Mouse (Mus musculus) limb, embryonic 11.5 days (tissue): ENCODE results near the gene Bicd2. TPM values are rescaled to one million over a fixed set of nuclear protein-coding genes. Genes with fewer than 3 reads are reported as not detected.
"Not testable (repeated sequence)": the region's sequence is repeated elsewhere in the genome, so short reads cannot be mapped to it uniquely, and the experiment has no call there.

Experiments
- ATAC-seq: fragments of 200-750 bp; cut with Nextera tagmentation; 2 replicates; pipeline ENCODE4 v1.8.0; 2017; ENCODE audit warnings: low read depth; ENCODE audit not compliant: insufficient number of reproducible peaks, low FRiP score, low TSS enrichment
- DNase-seq: peaks from one replicate; pipeline ENCODE4 v3.0.0-alpha.2; 2015; ENCODE audit warnings: low spot score
- H3K27ac ChIP-seq: fragments of 300-500 bp; sonication (generic); replicated peaks from 2 replicates; pipeline ENCODE4 v1.5.1; 2014; ENCODE audit warnings: low read depth, mild to moderate bottlenecking, low read length
- H3K27me3 ChIP-seq: fragments of 300-500 bp; sonication (generic); 2 replicates; pipeline ENCODE4 v1.6.1; 2014; ENCODE audit warnings: mild to moderate bottlenecking, low read length, mixed read lengths; ENCODE audit not compliant: control insufficient read depth, insufficient read depth
- H3K36me3 ChIP-seq: fragments of 300-500 bp; sonication (generic); 2 replicates; pipeline ENCODE4 v1.6.1; 2014; ENCODE audit warnings: mild to moderate bottlenecking, low read length, moderate library complexity, mixed read lengths; ENCODE audit not compliant: control insufficient read depth, insufficient read depth
- H3K4me1 ChIP-seq: fragments of 300-500 bp; sonication (generic); 2 replicates; pipeline ENCODE4 v1.6.1; 2014; ENCODE audit warnings: low read length, mixed read lengths; ENCODE audit not compliant: control insufficient read depth, insufficient read depth
- H3K4me2 ChIP-seq: fragments of 300-500 bp; sonication (generic); 2 replicates; pipeline ENCODE4 v1.6.1; 2014; ENCODE audit warnings: low read depth, mild to moderate bottlenecking, moderate library complexity; ENCODE audit not compliant: severe bottlenecking
- H3K4me3 ChIP-seq: fragments of 300-500 bp; sonication (generic); 2 replicates; pipeline ENCODE4 v1.5.1; 2014; ENCODE audit warnings: low read depth, low read length
- H3K9ac ChIP-seq: fragments of 300-500 bp; sonication (generic); 2 replicates; pipeline ENCODE4 v1.6.1; 2014; ENCODE audit warnings: mild to moderate bottlenecking, low read length
- H3K9me3 ChIP-seq: fragments of 300-500 bp; sonication (generic); 2 replicates; pipeline ENCODE4 v1.6.1; 2016; ENCODE audit warnings: low read length; ENCODE audit not compliant: control insufficient read depth
- WGBS: fragments of 180-500 bp; shearing (Covaris S2); extraction: QIAGEN DNeasy Blood & Tissue Kit; methylation state at CpG from one replicate; pipeline ENCODE4 v1.1.7; 2014; 5-methylcytosine and 5-hydroxymethylcytosine counted together
- polyA plus RNA-seq: library from polyadenylated mRNA; unstranded; fragments of >200 nt; fragmentation: Nextera tagmentation; extraction: Ambion mirVana; gene quantifications from 2 replicates; pipeline ENCODE4 v1.2.1, GENCODE M21; 2014

The Bicd2 gene
- polyA plus RNA-seq, 1 experiment from 2014 or later = 25.8 TPM

DNA sequence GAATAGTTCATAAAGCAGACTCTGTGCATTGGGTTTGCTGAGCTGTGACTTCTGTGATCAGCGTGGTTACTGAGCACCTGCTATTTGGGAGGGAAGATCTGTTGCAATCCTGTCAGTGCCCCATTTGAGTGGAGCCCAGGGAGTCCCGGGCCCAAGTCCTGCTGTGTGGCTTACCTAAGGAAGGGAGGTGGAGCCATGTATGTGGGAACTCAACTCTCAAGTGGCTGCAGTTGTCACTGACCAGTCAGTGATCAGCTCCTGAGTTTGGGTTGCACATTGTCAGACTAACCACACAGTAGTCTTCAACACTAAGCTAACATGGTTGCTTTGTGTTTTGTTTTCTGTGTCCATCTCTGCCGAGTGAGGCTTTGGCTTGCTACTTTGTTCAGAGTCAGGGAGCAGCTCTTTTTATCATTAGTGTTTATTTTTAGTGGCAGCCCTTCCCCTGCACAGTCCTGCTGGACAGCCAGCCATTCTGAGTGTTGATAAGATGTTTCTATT, 19.6 kb downstream of the Bicd2 start:
- Histone ChIP-seq H3K4me2 (no peak overlapping the region), H3K9ac (no peak overlapping the region), H3K36me3 (no peaks in the 10 kb centered on the region), H3K27ac (no peak overlapping the region), H3K27me3 (no peaks in the 10 kb centered on the region), H3K4me1 (no peaks in the 10 kb centered on the region), H3K4me3 (no peak overlapping the region), H3K9me3 (no peaks in the 10 kb centered on the region)
- ATAC-seq (no peak), DNase-seq (no peak)
- 63% methylated on average over 3 of the region's 3 CpGs for WGBS

DNA sequence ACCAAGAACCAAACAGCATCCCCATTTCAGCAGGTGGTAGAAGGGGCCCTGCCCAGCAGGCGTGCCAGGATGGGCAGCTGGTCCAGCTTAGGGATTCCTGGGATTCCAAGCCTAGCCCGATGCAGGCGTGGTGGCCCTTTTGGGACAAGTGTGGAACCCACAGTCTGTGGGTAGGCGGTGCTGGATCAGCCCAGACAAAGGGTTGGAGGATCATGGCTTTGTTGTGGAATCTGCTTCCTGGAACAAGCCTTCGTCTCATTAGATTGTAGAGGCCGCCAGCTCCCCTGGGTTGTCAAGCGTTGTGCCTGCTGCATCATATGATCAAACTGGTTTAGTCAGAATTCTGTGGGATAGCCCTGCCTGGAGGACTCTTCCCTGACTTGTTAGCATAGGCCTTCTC, 21.0 kb downstream of the Bicd2 start:
- Histone ChIP-seq H3K36me3 (no peaks in the 10 kb centered on the region), H3K27me3 (no peaks in the 10 kb centered on the region), H3K4me3 (no peak overlapping the region), H3K9me3 (no peaks in the 10 kb centered on the region), H3K27ac (no peak overlapping the region), H3K9ac (no peak overlapping the region), H3K4me2 (no peak overlapping the region), H3K4me1 (no peaks in the 10 kb centered on the region)
- WGBS = 86% methylated on average over 7 of the region's 7 CpGs
- ATAC-seq = no peak
- no peak for DNase-seq

DNA sequence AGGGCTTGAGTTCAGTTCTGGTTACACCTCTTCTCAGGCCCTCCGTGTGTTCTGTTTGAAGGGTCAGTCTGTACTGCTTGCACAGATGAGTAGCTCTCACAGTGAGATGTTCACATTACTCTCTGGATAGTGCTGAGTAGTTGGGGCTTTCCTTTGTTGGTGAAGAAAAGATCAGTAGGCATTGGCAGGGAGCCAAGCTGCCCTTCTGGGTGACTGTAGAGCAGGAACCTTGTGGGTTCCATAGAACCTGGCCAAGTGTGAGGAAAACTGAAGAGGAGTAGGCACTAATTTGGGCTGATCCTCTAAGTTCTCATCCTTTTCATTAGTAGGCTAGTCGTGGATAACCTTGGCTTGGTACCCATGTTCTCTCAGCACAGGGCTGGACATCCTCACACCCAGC, 21.4 kb downstream of the Bicd2 start:
- Histone ChIP-seq H3K27me3 (no peaks in the 10 kb centered on the region), H3K9ac (no peak overlapping the region), H3K27ac (no peak overlapping the region), H3K9me3 (no peaks in the 10 kb centered on the region), H3K4me2 (no peak overlapping the region), H3K36me3 (no peaks in the 10 kb centered on the region), H3K4me3 (no peak overlapping the region), H3K4me1 (no peaks in the 10 kb centered on the region)
- ATAC-seq = no peak
- DNase-seq = no peak
- 86% methylated on average over 2 of the region's 2 CpGs for whole genome bisulfite sequencing

DNA sequence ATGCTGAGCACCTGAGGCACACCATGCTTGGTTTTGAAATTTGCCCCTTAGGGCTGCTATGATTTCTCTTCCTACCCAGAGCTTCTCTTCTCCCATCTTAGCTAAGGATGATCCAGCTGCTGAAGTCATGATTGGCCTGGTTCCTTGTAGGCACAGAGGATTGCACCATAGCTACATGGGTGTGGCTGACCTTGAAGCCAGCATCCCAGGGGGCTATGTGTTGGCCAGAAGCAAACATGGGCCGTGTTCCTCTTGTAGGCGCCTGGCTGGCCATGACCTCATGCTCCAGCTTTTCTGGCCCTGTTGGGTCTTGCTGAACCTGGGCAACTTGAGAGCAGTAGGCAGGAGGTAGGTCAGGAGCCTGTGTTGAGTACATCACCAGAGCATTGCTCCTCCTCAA, 23.3 kb downstream of the Bicd2 start:
- no peaks in the 10 kb centered on the region for H3K27me3 ChIP-seq
- no peak for ATAC-seq
- no peak overlapping the region for H3K4me3 ChIP-seq
- peaks cover 6% of the 10 kb centered on the region; the same call in 1 of the 2 replicates for H3K36me3 ChIP-seq
- H3K4me2 ChIP-seq = no peak overlapping the region
- 81% methylated on average over 2 of the region's 2 CpGs for WGBS
- H3K27ac ChIP-seq = no peak overlapping the region
- no peak for DNase-seq
- H3K9me3 ChIP-seq = no peaks in the 10 kb centered on the region
- H3K9ac ChIP-seq = no peak overlapping the region
- no peaks in the 10 kb centered on the region for H3K4me1 ChIP-seq

DNA sequence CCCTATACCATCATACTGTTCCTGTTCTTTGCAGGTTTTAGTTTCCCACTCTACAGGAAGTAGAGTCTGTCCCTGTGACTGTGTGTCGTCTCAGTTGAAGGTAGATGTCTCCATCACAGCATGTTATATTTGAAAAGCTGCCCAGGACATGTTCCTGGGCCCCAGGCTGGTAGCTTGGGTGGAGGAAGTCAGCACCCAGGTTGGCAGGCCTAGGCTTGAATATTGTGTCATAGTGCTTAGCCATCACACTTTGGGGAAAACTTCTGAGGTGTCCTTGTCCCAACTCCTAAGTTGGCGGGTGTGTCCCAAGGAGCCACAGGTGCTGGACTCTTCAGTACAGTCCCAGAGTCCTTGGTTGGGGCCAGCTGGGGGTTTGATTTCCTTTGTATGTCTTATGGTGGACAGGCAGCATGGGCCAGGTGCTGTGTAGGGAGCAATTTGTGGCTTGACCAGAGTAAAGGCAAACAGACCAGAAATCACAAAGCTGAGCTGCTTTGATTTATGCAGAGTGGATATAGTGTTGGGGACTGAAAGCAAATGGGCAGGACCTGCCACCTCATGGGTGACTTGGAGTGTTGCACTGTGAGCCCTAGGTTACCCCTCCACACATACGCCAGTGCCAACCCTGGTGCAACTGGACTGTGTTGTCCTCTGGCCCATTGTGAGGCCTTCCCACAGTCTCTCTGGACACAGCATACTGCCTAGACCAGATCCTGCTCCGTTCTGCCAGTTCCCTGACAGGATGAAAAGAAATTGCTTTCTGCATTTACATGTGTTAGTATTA, 26.5 kb downstream of the Bicd2 start:
- no peak overlapping the region for H3K27ac ChIP-seq
- DNase-seq (no peak), ATAC-seq (no peak)
- H3K4me3 ChIP-seq = no peak overlapping the region
- 88% methylated on average over 4 of the region's 4 CpGs for WGBS
- no peak overlapping the region for H3K9ac ChIP-seq
- no peak overlapping the region for H3K4me2 ChIP-seq
- H3K27me3 ChIP-seq = no peaks in the 10 kb centered on the region
- peaks cover 6% of the 10 kb centered on the region; the same call in 1 of the 2 replicates for H3K36me3 ChIP-seq
- no peaks in the 10 kb centered on the region for H3K9me3 ChIP-seq
- peaks cover 7% of the 10 kb centered on the region; the same call in 1 of the 2 replicates for H3K4me1 ChIP-seq

DNA sequence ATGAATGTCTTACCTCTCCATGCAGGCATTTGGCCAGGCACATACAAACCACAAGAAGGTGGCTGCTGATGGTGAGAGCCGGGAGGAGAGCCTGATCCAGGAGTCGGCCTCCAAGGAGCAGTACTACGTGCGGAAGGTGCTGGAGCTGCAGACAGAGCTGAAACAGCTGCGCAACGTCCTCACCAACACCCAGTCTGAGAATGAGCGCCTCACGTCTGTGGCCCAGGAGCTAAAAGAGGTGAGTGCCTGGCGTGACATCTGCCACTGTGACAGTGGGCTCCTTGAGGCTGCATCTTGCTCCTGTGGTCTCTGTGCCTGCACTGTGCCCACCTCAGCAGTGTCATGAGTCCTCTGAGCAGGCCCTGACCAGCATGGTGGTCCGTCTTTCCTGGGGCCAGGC, 28.0 kb downstream of the Bicd2 start:
- Histone ChIP-seq H3K4me3 (no peak overlapping the region), H3K9me3 (no peaks in the 10 kb centered on the region), H3K27me3 (no peaks in the 10 kb centered on the region), H3K36me3 (peaks cover 6% of the 10 kb centered on the region; the same call in 1 of the 2 replicates), H3K9ac (no peak overlapping the region), H3K27ac (no peak overlapping the region), H3K4me2 (no peak overlapping the region), H3K4me1 (peaks cover 7% of the 10 kb centered on the region; the same call in 1 of the 2 replicates)
- WGBS = 90% methylated on average over 10 of the region's 10 CpGs
- no peak for DNase-seq
- ATAC-seq = no peak

DNA sequence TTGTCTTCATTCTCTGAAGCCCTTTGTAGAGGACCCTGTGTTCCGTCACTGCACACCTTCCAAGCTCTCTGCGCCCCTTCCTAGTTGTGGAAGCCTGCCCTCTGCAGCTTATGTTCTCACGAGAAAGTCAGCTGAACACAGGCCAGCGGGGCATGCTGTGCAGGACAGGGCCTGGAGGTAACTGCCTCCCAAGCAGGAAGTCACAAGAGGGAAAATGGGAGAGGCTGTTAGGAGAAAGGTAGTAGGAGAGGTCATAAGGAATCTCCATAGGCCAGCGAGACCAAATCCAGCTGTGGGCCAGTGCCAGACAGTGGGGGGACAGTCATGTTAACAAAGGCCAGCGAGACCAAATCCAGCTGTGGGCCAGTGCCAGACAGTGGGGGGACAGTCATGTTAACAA, 28.8 kb downstream of the Bicd2 start:
- H3K27me3 ChIP-seq, H3K9ac ChIP-seq, H3K4me1 ChIP-seq, ATAC-seq, H3K9me3 ChIP-seq, H3K36me3 ChIP-seq, H3K4me2 ChIP-seq, DNase-seq, H3K4me3 ChIP-seq, H3K27ac ChIP-seq: not testable (repeated sequence)
- 74% methylated on average over 6 of the region's 6 CpGs for WGBS

DNA sequence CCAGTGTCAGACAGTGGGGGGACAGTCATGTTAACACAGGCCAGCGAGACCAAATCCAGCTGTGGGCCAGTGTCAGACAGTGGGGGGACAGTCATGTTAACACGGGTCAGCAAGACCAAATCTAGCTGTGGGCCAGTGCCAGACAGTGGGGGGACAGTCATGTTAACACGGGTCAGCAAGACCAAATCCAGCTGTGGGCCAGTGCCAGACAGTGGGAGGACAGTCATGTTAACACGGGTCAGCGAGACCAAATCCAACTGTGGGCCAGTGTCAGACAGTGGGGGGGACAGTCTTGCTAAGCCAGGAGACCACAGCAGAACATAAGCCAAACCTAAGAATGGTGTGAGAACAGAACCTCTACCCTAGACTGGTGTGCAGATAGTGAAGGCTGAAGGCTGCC, 29.5 kb downstream of the Bicd2 start:
- not testable (repeated sequence) for H3K9me3 ChIP-seq, H3K36me3 ChIP-seq, H3K27me3 ChIP-seq, H3K4me3 ChIP-seq, H3K9ac ChIP-seq, H3K4me1 ChIP-seq, DNase-seq, H3K27ac ChIP-seq, H3K4me2 ChIP-seq, ATAC-seq
- 75% methylated on average over 5 of the region's 5 CpGs for WGBS
